Mouse (Mus musculus): ENCODE measurements around the gene Tmem30b.

DNA sequence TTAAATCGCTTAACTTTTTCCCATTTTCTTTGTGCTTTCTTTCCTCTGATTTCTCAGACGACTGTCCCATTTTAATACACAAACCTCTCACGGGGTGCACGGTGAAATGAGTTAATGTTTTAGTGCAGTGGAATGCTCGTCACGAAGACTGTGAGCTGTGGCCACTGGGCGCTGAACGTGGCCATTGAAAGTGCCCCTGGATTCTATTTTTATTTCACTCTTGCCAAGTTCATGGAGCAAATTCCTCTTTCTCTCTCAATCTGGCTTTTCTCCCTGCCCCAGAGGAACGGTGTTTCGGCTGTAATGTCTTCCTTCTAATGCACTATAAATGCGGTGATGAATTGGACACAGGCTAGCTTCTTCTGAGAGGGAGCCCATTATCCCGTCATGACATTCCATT lies 23.1 kb downstream of the Tmem30b start:
- TF ChIP-seq CTCF (IDR thresholded peaks at IDR 0.05; ENCODE audit: low read depth) (no peak), EP300 (IDR thresholded peaks at IDR 0.05; ENCODE audit: low read depth) (no peak)

All from heart, postnatal 0 days (tissue).